Mouse (Mus musculus) forebrain, embryonic 16.5 days (tissue): ENCODE results near the gene Eif4b. TPM values are rescaled to one million over a fixed set of nuclear protein-coding genes. Genes with fewer than 3 reads are reported as not detected.

ENCODE experiments used
- ATAC-seq: fragments of 200-750 bp; cut with Nextera tagmentation; 2 replicates; pipeline ENCODE4 v1.8.0; 2017; ENCODE audit warnings: mild to moderate bottlenecking, moderate library complexity
- H3K27ac ChIP-seq: fragments of 300-500 bp; sonication (generic); 2 replicates; pipeline ENCODE4 v1.5.1; 2014; ENCODE audit warnings: low read length, control low read depth
- H3K27me3 ChIP-seq: fragments of 300-500 bp; sonication (generic); replicated peaks from 2 replicates; pipeline ENCODE4 v1.6.1; 2014; ENCODE audit warnings: low read length; ENCODE audit not compliant: control insufficient read depth, insufficient read depth
- H3K36me3 ChIP-seq: fragments of 300-500 bp; sonication (generic); 2 replicates; pipeline ENCODE4 v1.6.1; 2014; ENCODE audit not compliant: control insufficient read depth, insufficient read depth
- H3K4me1 ChIP-seq: fragments of 300-500 bp; sonication (generic); replicated peaks from 2 replicates; pipeline ENCODE4 v1.6.1; 2014; ENCODE audit warnings: low read length; ENCODE audit not compliant: control insufficient read depth, insufficient read depth
- H3K4me2 ChIP-seq: fragments of 300-500 bp; sonication (generic); 2 replicates; pipeline ENCODE4 v1.6.1; 2014; ENCODE audit warnings: mild to moderate bottlenecking, low read length, control low read depth
- H3K4me3 ChIP-seq: fragments of 300-500 bp; sonication (generic); replicated peaks from 2 replicates; pipeline ENCODE4 v1.5.1; 2014; ENCODE audit warnings: mild to moderate bottlenecking, low read length, control low read depth
- H3K9ac ChIP-seq: fragments of 300-500 bp; sonication (generic); replicated peaks from 2 replicates; pipeline ENCODE4 v1.6.1; 2014; ENCODE audit warnings: low read depth, low read length, control low read depth
- H3K9me3 ChIP-seq: fragments of 300-500 bp; sonication (generic); 2 replicates; pipeline ENCODE4 v1.6.1; 2016; ENCODE audit warnings: low read length; ENCODE audit not compliant: control insufficient read depth
- WGBS: fragments of 180-500 bp; shearing (Covaris S2); extraction: QIAGEN DNeasy Blood & Tissue Kit; methylation state at CpG from one replicate; pipeline ENCODE4 v1.1.7; 2014; 5-methylcytosine and 5-hydroxymethylcytosine counted together
- polyA plus RNA-seq: library from polyadenylated mRNA; unstranded; fragments of >200 nt; fragmentation: Nextera tagmentation; extraction: Ambion mirVana; gene quantifications from 2 replicates; pipeline ENCODE4 v1.2.1, GENCODE M21; 2015

The Eif4b gene
- polyA plus RNA-seq, 1 experiment from 2014 or later = 109 TPM

DNA sequence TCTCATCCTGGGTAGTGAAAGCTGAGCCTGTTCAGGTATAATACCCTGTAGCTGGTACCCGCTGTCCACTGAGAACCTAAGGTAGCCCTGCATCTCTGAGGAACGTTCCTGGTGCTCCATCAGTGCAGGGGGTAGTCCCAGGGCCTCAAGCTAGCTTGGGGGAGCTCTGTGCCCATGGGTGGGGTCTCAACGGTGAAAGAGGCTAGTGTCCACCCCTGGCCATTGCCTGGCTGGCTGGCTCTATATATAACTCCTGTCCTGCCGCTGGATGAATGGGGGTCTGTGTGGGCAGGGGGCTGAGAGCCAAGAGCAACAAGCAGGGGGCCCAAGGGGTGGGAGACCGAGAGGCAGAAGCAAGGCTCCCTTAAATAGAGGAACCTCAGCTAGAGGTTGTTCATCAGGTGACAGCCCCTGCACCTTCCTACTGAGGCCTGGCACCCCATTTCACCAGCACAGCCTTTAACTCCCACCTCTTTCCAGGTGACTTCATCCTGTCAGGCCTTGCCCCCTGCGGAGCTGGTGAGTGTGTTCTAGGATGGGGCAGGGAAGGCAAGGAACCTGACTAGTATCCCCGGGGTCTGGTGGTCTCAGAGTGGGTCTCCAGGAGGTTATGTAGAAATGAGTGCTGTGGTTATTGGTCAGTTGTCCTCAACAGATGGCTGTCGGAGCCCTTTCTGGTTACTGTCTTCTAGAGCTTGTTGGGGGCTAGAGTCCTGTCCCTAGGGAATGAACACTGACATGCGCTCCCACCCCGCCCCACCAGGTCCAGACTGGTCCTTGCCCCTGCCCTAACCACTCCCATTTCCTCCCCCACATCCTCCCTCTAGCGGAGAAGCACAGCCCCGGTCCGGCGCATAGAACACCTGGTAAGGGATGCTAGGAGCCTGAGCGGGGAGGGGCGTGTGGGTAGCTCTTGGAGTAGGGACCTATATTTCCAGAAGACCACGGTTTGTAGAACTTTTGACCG, 32.5 kb downstream of the Eif4b start:
- H3K9me3 ChIP-seq = no peaks in the 10 kb centered on the region
- no peak overlapping the region; the same call in 1 of the 2 replicates for H3K4me2 ChIP-seq
- ATAC-seq = no peak
- H3K9ac ChIP-seq = no peak overlapping the region
- H3K4me3 ChIP-seq = no peak overlapping the region
- H3K27me3 ChIP-seq = peaks cover 11% of the 10 kb centered on the region; the same call in 1 of the 2 replicates
- 25% methylated on average over 18 of the region's 18 CpGs for WGBS
- H3K27ac ChIP-seq = no peak overlapping the region
- no peaks in the 10 kb centered on the region for H3K36me3 ChIP-seq
- peaks cover 27% of the 10 kb centered on the region for H3K4me1 ChIP-seq

GRCm38 (mm10) chr15:102106754-102107456, 33.3 kb downstream of the Eif4b start:
- Histone ChIP-seq H3K9ac (0 out of 2 replicates have a peak overlapping the region, but pooled peaks have one; percentile 2), H3K4me2 (peak overlapping the region; percentile 46), H3K27me3 (peaks cover 11% of the 10 kb centered on the region; the same call in 1 of the 2 replicates), H3K9me3 (no peaks in the 10 kb centered on the region), H3K27ac (no peak overlapping the region), H3K36me3 (no peaks in the 10 kb centered on the region), H3K4me3 (peak overlapping the region; percentile 13), H3K4me1 (peaks cover 27% of the 10 kb centered on the region)
- WGBS = 4% methylated on average over 38 of the region's 38 CpGs
- no peak for ATAC-seq

DNA sequence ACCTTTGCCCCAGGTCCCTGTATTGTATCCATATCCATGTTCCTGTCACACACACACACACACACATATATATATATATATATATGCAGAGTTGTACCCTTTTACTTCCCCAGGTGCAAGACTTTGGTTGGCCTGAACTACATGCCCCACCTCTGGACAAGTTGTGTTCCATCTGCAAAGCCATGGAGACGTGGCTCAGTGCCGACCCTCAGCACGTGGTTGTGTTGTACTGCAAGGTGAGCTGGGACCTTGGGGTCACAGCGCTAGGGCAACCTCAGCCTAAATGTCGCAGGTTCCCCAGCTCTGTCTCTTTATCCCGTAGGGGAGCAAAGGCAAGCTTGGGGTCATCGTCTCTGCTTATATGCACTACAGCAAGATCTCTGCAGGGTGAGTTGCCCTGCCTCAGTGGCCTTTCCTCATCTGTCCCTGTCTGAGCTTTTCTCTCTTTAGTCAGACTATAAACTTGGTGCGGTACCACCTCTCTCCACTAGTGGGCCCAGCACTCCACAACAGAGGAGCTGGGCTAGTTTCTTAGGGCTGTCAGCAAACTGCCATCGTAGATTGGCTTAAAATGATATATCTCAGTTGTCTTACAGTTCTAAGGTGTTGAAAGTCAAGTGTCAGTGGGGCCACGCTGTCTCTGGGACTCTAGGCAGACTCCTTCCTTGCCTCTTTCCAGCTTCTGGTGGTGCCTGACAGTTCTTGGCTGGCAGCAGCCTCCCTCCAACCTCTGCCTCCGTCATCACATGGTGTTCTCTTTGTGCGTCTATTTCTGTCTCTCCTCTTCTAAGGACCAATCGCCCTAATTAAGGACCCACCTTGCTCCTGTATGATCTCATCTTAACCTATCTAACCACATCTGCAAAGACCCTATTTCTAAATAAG, 34.4 kb downstream of the Eif4b start:
- H3K4me3 ChIP-seq = no peak overlapping the region
- no peak; the same call in 1 of the 2 replicates for ATAC-seq
- no peaks in the 10 kb centered on the region for H3K9me3 ChIP-seq
- peaks cover 11% of the 10 kb centered on the region; the same call in 1 of the 2 replicates for H3K27me3 ChIP-seq
- H3K4me2 ChIP-seq = no peak overlapping the region
- H3K4me1 ChIP-seq = peaks cover 27% of the 10 kb centered on the region
- WGBS = 31% methylated on average over 13 of the region's 13 CpGs
- H3K36me3 ChIP-seq = no peaks in the 10 kb centered on the region
- no peak overlapping the region for H3K27ac ChIP-seq
- H3K9ac ChIP-seq = no peak overlapping the region

- peaks cover 21% of the 10 kb centered on the region for H3K4me1 ChIP-seq
- peak; percentile 41 for ATAC-seq
- H3K9me3 ChIP-seq = no peaks in the 10 kb centered on the region
- H3K4me2 ChIP-seq = no peak overlapping the region
- H3K4me3 ChIP-seq = no peak overlapping the region
- H3K27ac ChIP-seq = no peak overlapping the region
- H3K27me3 ChIP-seq = peaks cover 11% of the 10 kb centered on the region; the same call in 1 of the 2 replicates
- 40% methylated on average over 18 of the region's 18 CpGs for WGBS
- no peak overlapping the region for H3K9ac ChIP-seq
- H3K36me3 ChIP-seq = no peaks in the 10 kb centered on the region
Measured at GRCm38 (mm10) chr15:102108651-102109525, 35.3 kb downstream of the Eif4b start.

GRCm38 (mm10) chr15:102110271-102110670, 36.7 kb downstream of the Eif4b start:
- H3K4me2 ChIP-seq = no peak overlapping the region

DNA sequence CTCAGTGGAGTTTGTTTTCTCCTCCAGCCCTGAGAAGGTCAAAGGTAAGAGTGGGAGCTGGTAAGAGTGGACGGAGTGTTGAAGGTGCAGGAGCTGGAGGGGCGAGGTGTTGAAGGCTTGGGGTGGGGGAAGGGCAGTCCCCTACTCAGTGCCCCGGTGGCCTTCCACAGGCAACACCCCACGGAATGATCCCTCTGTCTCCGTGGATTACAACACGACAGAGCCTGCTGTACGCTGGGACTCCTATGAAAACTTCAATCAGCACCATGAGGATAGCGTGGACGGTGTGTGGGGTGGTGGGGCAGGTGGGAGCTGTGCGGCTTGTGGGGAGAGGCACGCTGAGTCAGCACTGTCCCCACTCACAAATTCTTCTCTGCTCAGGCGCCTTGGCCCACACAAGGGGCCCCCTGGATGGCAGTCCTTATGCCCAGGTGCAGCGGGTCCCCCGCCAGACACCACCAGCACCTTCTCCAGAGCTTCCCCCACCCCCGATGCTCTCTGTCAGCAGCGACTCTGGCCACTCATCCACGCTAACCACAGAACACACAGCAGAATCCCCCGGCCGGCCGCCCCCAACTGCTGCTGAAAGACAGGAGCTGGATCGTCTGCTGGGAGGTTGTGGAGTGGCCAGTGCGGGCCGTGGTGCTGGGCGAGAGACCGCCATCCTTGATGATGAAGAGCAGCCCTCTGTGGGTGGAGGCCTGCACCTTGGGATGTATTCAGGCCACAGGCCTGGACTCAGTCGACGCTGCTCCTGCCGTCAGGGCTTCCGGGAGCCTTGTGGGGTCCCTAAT, 37.3 kb downstream of the Eif4b start:
- H3K9ac ChIP-seq = no peak overlapping the region
- no peak overlapping the region for H3K27ac ChIP-seq
- no peaks in the 10 kb centered on the region for H3K36me3 ChIP-seq
- no peak overlapping the region for H3K4me3 ChIP-seq
- peaks cover 8% of the 10 kb centered on the region; the same call in 1 of the 2 replicates for H3K27me3 ChIP-seq
- WGBS = 76% methylated on average over 28 of the region's 29 CpGs
- no peak overlapping the region for H3K4me2 ChIP-seq
- no peak for ATAC-seq
- H3K9me3 ChIP-seq = no peaks in the 10 kb centered on the region
- H3K4me1 ChIP-seq = peaks cover 15% of the 10 kb centered on the region

More at GRCm38 (mm10) chr15:102110271-102110670, 36.7 kb downstream of the Eif4b start:
- no peak for ATAC-seq
- WGBS = 91% methylated on average over 7 of the region's 7 CpGs
- no peaks in the 10 kb centered on the region for H3K36me3 ChIP-seq
- peaks cover 11% of the 10 kb centered on the region; the same call in 1 of the 2 replicates for H3K27me3 ChIP-seq
- H3K4me3 ChIP-seq = no peak overlapping the region
- H3K9ac ChIP-seq = no peak overlapping the region
- H3K4me1 ChIP-seq = peaks cover 18% of the 10 kb centered on the region
- no peak overlapping the region for H3K27ac ChIP-seq
- H3K9me3 ChIP-seq = no peaks in the 10 kb centered on the region

- no peaks in the 10 kb centered on the region for H3K36me3 ChIP-seq
- WGBS = 76% methylated on average over 11 of the region's 11 CpGs
- peaks cover 4% of the 10 kb centered on the region; the same call in 1 of the 2 replicates for H3K27me3 ChIP-seq
- no peaks in the 10 kb centered on the region for H3K9me3 ChIP-seq
- H3K4me3 ChIP-seq = no peak overlapping the region
- no peak overlapping the region for H3K27ac ChIP-seq
- no peak overlapping the region for H3K9ac ChIP-seq
- no peak overlapping the region for H3K4me2 ChIP-seq
- peaks cover 19% of the 10 kb centered on the region for H3K4me1 ChIP-seq
- no peak for ATAC-seq
Measured at GRCm38 (mm10) chr15:102111495-102111829, 37.9 kb downstream of the Eif4b start.
